8 mouse cellular contexts compared by ENCODE assay signal in genomic region chrX:160136153-160136552, GRCm38 (mm10). TPM values are rescaled to one million over a fixed set of nuclear protein-coding genes. Genes with fewer than 3 reads are reported as not detected.
DNase-seq lines count a peak whose midpoint lies in the region; ATAC-seq lines count a peak whose summit lies in the region.

No protein-coding gene starts in this region.

- ATAC-seq in kidney, embryonic 14.5 days (ENCODE audit: low FRiP score, low TSS enrichment): no peak
- ATAC-seq in hindbrain, embryonic 12.5 days (ENCODE audit: low FRiP score): no peak
- ATAC-seq in midbrain, embryonic 12.5 days (ENCODE audit: low FRiP score, low read depth): no peak

- H3K36me3 ChIP-seq in kidney, embryonic 14.5 days (ENCODE audit: control insufficient read depth, insufficient read depth, low read length): peaks cover 3% of the 10 kb centered on the region; the same call in 1 of the 2 replicates
- H3K36me3 ChIP-seq in hindbrain, embryonic 12.5 days: no peaks in the 10 kb centered on the region
- peaks cover 4% of the 10 kb centered on the region; the same call in 1 of the 2 replicates for H3K36me3 ChIP-seq in midbrain, embryonic 12.5 days

- H3K9ac ChIP-seq in kidney, embryonic 14.5 days (ENCODE audit: low read depth, low read length): no peak overlapping the region
- no peak overlapping the region for H3K9ac ChIP-seq in hindbrain, embryonic 12.5 days
- no peak overlapping the region for H3K9ac ChIP-seq in midbrain, embryonic 12.5 days (replicated peaks)

- peak overlapping the region; percentile 62; the same call in 1 of the 2 replicates for H3K4me3 ChIP-seq in kidney, embryonic 14.5 days (ENCODE audit: low read length)
- no peak overlapping the region for H3K4me3 ChIP-seq in hindbrain, embryonic 12.5 days
- H3K4me3 ChIP-seq in midbrain, embryonic 12.5 days: peak overlapping the region; percentile 68

- 41% methylated on average over 5 of the region's 5 CpGs for WGBS in kidney, embryonic 14.5 days
- 12% methylated on average over 5 of the region's 5 CpGs for WGBS in hindbrain, embryonic 12.5 days
- WGBS in midbrain, embryonic 12.5 days: 30% methylated on average over 5 of the region's 5 CpGs

- no peaks in the 10 kb centered on the region for H3K4me1 ChIP-seq in kidney, embryonic 14.5 days (ENCODE audit: control insufficient read depth, insufficient read depth, low read length)
- H3K4me1 ChIP-seq in hindbrain, embryonic 12.5 days: peaks cover 4% of the 10 kb centered on the region; the same call in 1 of the 2 replicates
- peaks cover 6% of the 10 kb centered on the region; the same call in 1 of the 2 replicates for H3K4me1 ChIP-seq in midbrain, embryonic 12.5 days

- H3K27me3 ChIP-seq in kidney, embryonic 14.5 days (ENCODE audit: control insufficient read depth, insufficient read depth, low read length): no peaks in the 10 kb centered on the region
- H3K27me3 ChIP-seq in hindbrain, embryonic 12.5 days: no peaks in the 10 kb centered on the region
- peaks cover 12% of the 10 kb centered on the region for H3K27me3 ChIP-seq in midbrain, embryonic 12.5 days

- DNase-seq in kidney, adult 18-20 months: no peak
- DNase-seq in NIH3T3 (ENCODE audit: low read depth): peak; percentile 40
- no peak for DNase-seq in c-Kit-positive CD71-positive TER-119-positive erythroid progenitor cells, embryonic 14.5 days (ENCODE audit: low spot score)
- DNase-seq in gastrocnemius, postnatal 4 days (ENCODE audit: low spot score in 2 of 2): no peak
- no peak for DNase-seq in cerebellum, postnatal 25 days

- peak overlapping the region; percentile 55 for H3K4me2 ChIP-seq in kidney, embryonic 14.5 days (replicated peaks; ENCODE audit: low read depth, low read length)
- H3K4me2 ChIP-seq in hindbrain, embryonic 12.5 days (replicated peaks): peak overlapping the region; percentile 60
- peak overlapping the region; percentile 71 for H3K4me2 ChIP-seq in midbrain, embryonic 12.5 days (replicated peaks)

- no peak overlapping the region for H3K27ac ChIP-seq in kidney, embryonic 14.5 days (ENCODE audit: low read depth, low read length)
- H3K27ac ChIP-seq in hindbrain, embryonic 12.5 days: no peak overlapping the region
- no peak overlapping the region for H3K27ac ChIP-seq in midbrain, embryonic 12.5 days (replicated peaks)

- H3K9me3 ChIP-seq in kidney, embryonic 14.5 days (ENCODE audit: control insufficient read depth, low read length): no peaks in the 10 kb centered on the region
- H3K9me3 ChIP-seq in hindbrain, embryonic 12.5 days (replicated peaks): no peaks in the 10 kb centered on the region
- H3K9me3 ChIP-seq in midbrain, embryonic 12.5 days: no peaks in the 10 kb centered on the region

RNA-seq across cellular contexts. Expression of gene Pdha1, which starts 2.1 kb away (rescaled TPM):
- polyA plus RNA-seq in kidney, embryonic 14.5 days (2014; fragmentation: Nextera tagmentation; extraction: Ambion mirVana): 79.9 and 115 TPM in 2 replicates
- polyA plus RNA-seq in hindbrain, embryonic 12.5 days (2016; fragmentation: Nextera tagmentation; extraction: Ambion mirVana): 85.5 and 90.4 TPM in 2 replicates
- 105 and 120 TPM in 2 replicates for polyA plus RNA-seq in midbrain, embryonic 12.5 days (2016; fragmentation: Nextera tagmentation; extraction: Ambion mirVana)
- 100 to 1,000 TPM; 287 to 295 TPM for total RNA-seq in gastrocnemius, postnatal 4 days (2021)
